Mouse (Mus musculus): ENCODE measurements at regions not wholly inside any gene's neighbourhood (a gene's known extent, or its start where the extent isn't known, plus 50 kb on each side); places are given as distances from the start of the nearest gene placed in this dataset.

DNA sequence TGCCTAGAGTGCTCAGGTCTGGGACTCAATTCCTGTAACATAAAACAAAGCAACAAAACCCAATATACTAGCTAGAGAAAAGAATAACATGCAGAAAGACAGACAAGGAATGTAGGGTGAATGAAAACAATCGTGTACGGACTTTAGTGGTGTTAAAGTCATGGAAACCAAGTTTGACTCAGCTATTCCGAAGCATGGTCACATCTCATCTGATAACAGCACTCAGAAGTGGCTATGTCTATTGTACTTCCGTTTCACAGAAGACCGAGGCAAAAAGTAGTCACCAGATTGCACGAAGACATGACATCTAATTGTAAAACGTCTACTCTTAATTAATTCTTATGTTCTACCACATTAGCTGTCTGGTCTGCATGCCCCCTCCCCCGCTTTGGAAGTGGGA lies 50.5 kb upstream of the Slc30a5 start:
- Histone ChIP-seq H3K27me3 (ENCODE audit: control insufficient read depth, insufficient read depth, low read length, poor library complexity, severe bottlenecking) (no peaks in the 10 kb centered on the region), H3K36me3 (ENCODE audit: control insufficient read depth, insufficient read depth, low read length, poor library complexity, severe bottlenecking) (no peaks in the 10 kb centered on the region)
- DNase-seq (ENCODE audit: low read depth, low spot score) = no peak
